8 mouse cellular contexts compared by ENCODE assay signal in genomic region chr7:101421529-101421928, GRCm38 (mm10). TPM values are rescaled to one million over a fixed set of nuclear protein-coding genes. Genes with fewer than 3 reads are reported as not detected.
DNase-seq lines count a peak whose midpoint lies in the region; ATAC-seq lines count a peak whose summit lies in the region.

TSS of gene Pde2a (plus strand) at chr7:101421691.

- H3K27ac ChIP-seq in hindbrain, embryonic 15.5 days (replicated peaks), result peak within 1 kb of the TSS; percentile 46

- 12% methylated on average over 6 of the region's 6 CpGs for WGBS in hindbrain, embryonic 15.5 days

- no peaks in the 10 kb centered on the region for H3K9me3 ChIP-seq in hindbrain, embryonic 15.5 days

- H3K36me3 ChIP-seq in hindbrain, embryonic 15.5 days, result no peaks in the 10 kb centered on the region

- H3K4me1 ChIP-seq in hindbrain, embryonic 15.5 days (replicated peaks), result peaks cover 37% of the 10 kb centered on the region

- H3K9ac ChIP-seq in hindbrain, embryonic 15.5 days, result peak within 1 kb of the TSS; percentile 27

- peak; percentile 81 for ATAC-seq in hindbrain, embryonic 15.5 days (ENCODE audit: low FRiP score, low read depth)

- peak within 1 kb of the TSS; percentile 32 for H3K4me3 ChIP-seq in hindbrain, embryonic 15.5 days

- peaks cover 5% of the 10 kb centered on the region; the same call in 1 of the 2 replicates for H3K27me3 ChIP-seq in hindbrain, embryonic 15.5 days

- DNase-seq in adrenal gland, adult 18-20 months (ENCODE audit: low spot score in 2 of 2), result no peak
- DNase-seq in adrenal gland, adult (ENCODE audit: inconsistent age in 2 of 2, low spot score in 1 of 2), result no peak
- DNase-seq in adrenal gland, adult 8-10 months, result no peak
- DNase-seq in frontal cortex, adult 2 months (ENCODE audit: extremely low spot score in 1 of 2, low spot score in 1 of 2), result peak; percentile 74 to 90
- DNase-seq in liver, result peak; percentile 39
- peak; percentile 88 to 91 for DNase-seq in right cerebral cortex, postnatal 10 days (ENCODE audit: low spot score in 2 of 2)
- no peak for DNase-seq in kidney, postnatal 36 days

- H3K4me2 ChIP-seq in hindbrain, embryonic 15.5 days, result peak within 1 kb of the TSS; percentile 54

RNA-seq across cellular contexts. Expression of gene Pde2a, which starts in this region (rescaled TPM):
- total RNA-seq in adrenal gland, adult 18-20 months (2021), result 100 to 1,000 TPM; 157 to 186 TPM
- 100 to 1,000 TPM; 219 to 291 (median 255) TPM for total RNA-seq in adrenal gland, adult 8-10 months (2022)
- polyA plus RNA-seq in frontal cortex, adult 2 months (2012; rRNA removed), result 186 and 189 TPM in 2 replicates
- polyA plus RNA-seq in hindbrain, embryonic 15.5 days (2015; fragmentation: Nextera tagmentation; extraction: Ambion mirVana), result 31.3 and 34.8 TPM in 2 replicates

Comparison
In these comparisons a context has a peak if more than half of its experiments do, and no peak if none do; other contexts are left out.
1. DNase-seq: peak in frontal cortex, adult 2 months (2 of 2), liver (single experiment) and right cerebral cortex, postnatal 10 days (2 of 2); none in adrenal gland, adult 18-20 months (0 of 2), adrenal gland, adult (0 of 2), adrenal gland, adult 8-10 months (single experiment) and kidney, postnatal 36 days (0 of 2).